Mouse (Mus musculus) erythroblast, embryonic 14.5 days (primary cell): ENCODE measurements around the gene Cyct.

Source experiments
- GATA1 ChIP-seq: IDR thresholded peaks from 2 replicates; pipeline ENCODE4 v1.6.1; 2012; ENCODE audit warnings: low read length, inconsistent platforms, mixed read lengths
- TAL1 ChIP-seq: IDR thresholded peaks from 3 replicates; pipeline ENCODE4 v1.6.1; 2012; ENCODE audit warnings: low read length, inconsistent platforms, mixed read lengths

- TF ChIP-seq GATA1, result no peak
- TF ChIP-seq TAL1, result no peak
These were observed 21.8 kb downstream of the Cyct start, which contains the start of gene Pde11a for GRCm38 (mm10) chr2:76338215-76339156.
